Mouse (Mus musculus): ENCODE measurements around the gene Cyb561d2. TPM values are rescaled to one million over a fixed set of nuclear protein-coding genes. Genes with fewer than 3 reads are reported as not detected.

The Cyb561d2 gene
- polyA plus RNA-seq, 1 experiment from 2014 or later, result 49.8 TPM

GRCm38 (mm10) chr9:107550491-107551116 lies 8.6 kb upstream of the Cyb561d2 start:
- no peak for DNase-seq (ENCODE audit: low spot score)

- no peak for DNase-seq (ENCODE audit: low spot score)
Observed at GRCm38 (mm10) chr9:107549297-107550074, 7.5 kb upstream of the Cyb561d2 start.

- DNase-seq (ENCODE audit: low spot score), result no peak
Observed at GRCm38 (mm10) chr9:107548820-107549219, 6.8 kb upstream of the Cyb561d2 start.

- no peak for DNase-seq (ENCODE audit: low spot score)
Observed at GRCm38 (mm10) chr9:107547957-107548356, 6.0 kb upstream of the Cyb561d2 start.

- peak; percentile 96 for DNase-seq (ENCODE audit: low spot score)
Observed at GRCm38 (mm10) chr9:107547026-107547425, 5.0 kb upstream of the Cyb561d2 start, which contains the start of gene Zmynd10. TSS of gene Zmynd10 (plus strand) at chr9:107547298.

- peak; percentile 72 for DNase-seq (ENCODE audit: low spot score)
Observed at GRCm38 (mm10) chr9:107545602-107546001, 3.6 kb upstream of the Cyb561d2 start.

- DNase-seq (ENCODE audit: low spot score), result no peak
Observed at GRCm38 (mm10) chr9:107545199-107545598, 3.2 kb upstream of the Cyb561d2 start.

- no peak for DNase-seq (ENCODE audit: low spot score)
Observed at GRCm38 (mm10) chr9:107544729-107545128, 2.7 kb upstream of the Cyb561d2 start.

- DNase-seq (ENCODE audit: low spot score), result no peak
Observed at GRCm38 (mm10) chr9:107544196-107544700, 2.3 kb upstream of the Cyb561d2 start.

GRCm38 (mm10) chr9:107543299-107543698 lies 1.3 kb upstream of the Cyb561d2 start:
- DNase-seq (ENCODE audit: low spot score), result no peak

GRCm38 (mm10) chr9:107542721-107543120 lies 728 bp upstream of the Cyb561d2 start:
- no peak for DNase-seq (ENCODE audit: low spot score)

- no peak for DNase-seq (ENCODE audit: low spot score)
Observed at GRCm38 (mm10) chr9:107542352-107542686, 326 bp upstream of the Cyb561d2 start.

GRCm38 (mm10) chr9:107541005-107541404 lies 988 bp downstream of the Cyb561d2 start:
- DNase-seq (ENCODE audit: low spot score), result no peak

GRCm38 (mm10) chr9:107540420-107540819 lies 1.6 kb downstream of the Cyb561d2 start:
- no peak for DNase-seq (ENCODE audit: low spot score)

- no peak for DNase-seq (ENCODE audit: low spot score)
Observed at GRCm38 (mm10) chr9:107539940-107540339, 2.1 kb downstream of the Cyb561d2 start.

GRCm38 (mm10) chr9:107538711-107539110 lies 3.3 kb downstream of the Cyb561d2 start:
- DNase-seq (ENCODE audit: low spot score), result no peak

GRCm38 (mm10) chr9:107538231-107538630 lies 3.8 kb downstream of the Cyb561d2 start:
- DNase-seq (ENCODE audit: low spot score), result no peak

GRCm38 (mm10) chr9:107534408-107535202 lies 7.4 kb downstream of the Cyb561d2 start:
- no peak for DNase-seq (ENCODE audit: low spot score)

- peak; percentile 95 for DNase-seq (ENCODE audit: low spot score)
Observed at GRCm38 (mm10) chr9:107533791-107534407, 8.1 kb downstream of the Cyb561d2 start, which contains the start of gene Tmem115. TSS of gene Tmem115 (plus strand) at chr9:107533945.

GRCm38 (mm10) chr9:107526198-107527026 lies 15.6 kb downstream of the Cyb561d2 start:
- peak; percentile 84 for DNase-seq (ENCODE audit: low spot score)

GRCm38 (mm10) chr9:107522400-107522711 lies 19.6 kb downstream of the Cyb561d2 start:
- DNase-seq (ENCODE audit: low spot score), result no peak
